Mouse (Mus musculus) erythroblast, embryonic 14.5 days (primary cell): ENCODE measurements around the gene Atp5d. TPM values are rescaled to one million over a fixed set of nuclear protein-coding genes. Genes with fewer than 3 reads are reported as not detected.

Source experiments
- H3K27me3 ChIP-seq: 2 replicates; pipeline ENCODE4 v1.6.1; 2012; ENCODE audit warnings: inconsistent platforms; ENCODE audit not compliant: control insufficient read depth
- H3K36me3 ChIP-seq: 2 replicates; pipeline ENCODE4 v1.6.1; 2012; ENCODE audit warnings: mild to moderate bottlenecking, inconsistent platforms; ENCODE audit not compliant: control insufficient read depth
- H3K4me1 ChIP-seq: 2 replicates; pipeline ENCODE4 v1.6.1; 2012; ENCODE audit warnings: inconsistent platforms; ENCODE audit not compliant: control insufficient read depth
- H3K4me3 ChIP-seq: replicated peaks from 2 replicates; pipeline ENCODE3; 2012; ENCODE audit warnings: moderate library complexity, mild to moderate bottlenecking, inconsistent platforms
- H3K9me3 ChIP-seq: 2 replicates; pipeline ENCODE4 v1.6.1; 2012; ENCODE audit warnings: low read length, inconsistent platforms, mixed read lengths; ENCODE audit not compliant: control insufficient read depth
- GATA1 ChIP-seq: IDR thresholded peaks from 2 replicates; pipeline ENCODE4 v1.6.1; 2012; ENCODE audit warnings: low read length, inconsistent platforms, mixed read lengths
- TAL1 ChIP-seq: IDR thresholded peaks from 3 replicates; pipeline ENCODE4 v1.6.1; 2012; ENCODE audit warnings: low read length, inconsistent platforms, mixed read lengths
- polyA plus RNA-seq: library from polyadenylated mRNA; stranded (reverse); fragments of >175 nt; gene quantifications from 2 replicates; pipeline ENCODE4 v1.2.3, GENCODE M21; 2012

The Atp5d gene
- polyA plus RNA-seq, 1 experiment = 144 TPM

DNA sequence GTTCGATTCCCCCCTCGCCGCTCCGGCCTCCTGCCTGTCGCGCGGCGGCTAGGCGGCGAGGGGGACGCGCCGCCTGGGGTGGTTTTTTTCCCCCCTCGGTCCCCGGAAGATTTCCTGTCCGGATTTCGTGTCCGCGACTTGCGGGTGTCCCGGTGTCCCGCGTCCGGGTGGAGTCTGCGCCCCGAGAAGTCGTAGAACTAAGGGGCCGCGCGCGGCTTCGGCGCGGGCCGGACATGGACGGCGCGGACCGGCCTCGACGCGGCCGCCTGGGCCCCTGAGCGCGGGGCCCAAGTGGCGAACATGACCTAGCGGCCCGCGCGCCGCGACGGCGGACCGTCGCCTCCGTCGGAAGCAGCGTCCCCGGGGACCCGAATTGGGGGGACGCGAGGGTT is 22.5 kb upstream of the Atp5d start:
- no peak for TF ChIP-seq GATA1
- TF ChIP-seq TAL1 = no peak
- Histone ChIP-seq H3K27me3 (no peaks in the 10 kb centered on the region), H3K4me1 (peaks cover 66% of the 10 kb centered on the region), H3K36me3 (peaks cover 48% of the 10 kb centered on the region), H3K9me3 (peaks cover 2% of the 10 kb centered on the region), H3K4me3 (peak overlapping the region; percentile 79)

DNA sequence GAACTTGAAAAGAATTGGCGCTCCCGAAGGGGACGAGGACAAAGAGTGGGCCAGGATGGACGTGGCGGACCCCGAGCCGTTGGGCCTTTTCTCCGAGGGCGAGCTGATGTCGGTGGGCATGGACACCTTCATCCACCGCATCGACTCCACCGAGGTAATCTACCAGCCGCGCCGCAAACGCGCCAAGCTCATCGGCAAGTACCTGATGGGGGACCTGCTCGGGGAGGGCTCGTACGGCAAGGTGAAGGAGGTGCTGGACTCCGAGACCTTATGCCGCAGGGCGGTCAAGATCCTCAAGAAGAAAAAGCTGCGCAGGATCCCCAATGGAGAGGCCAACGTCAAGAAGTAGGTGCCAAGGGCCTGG is 21.9 kb upstream of the Atp5d start:
- Histone ChIP-seq H3K36me3 (peaks cover 54% of the 10 kb centered on the region), H3K9me3 (peaks cover 4% of the 10 kb centered on the region), H3K4me3 (peak overlapping the region; percentile 79), H3K4me1 (peaks cover 67% of the 10 kb centered on the region), H3K27me3 (no peaks in the 10 kb centered on the region)
- TF ChIP-seq TAL1 (no peak), GATA1 (no peak)

DNA sequence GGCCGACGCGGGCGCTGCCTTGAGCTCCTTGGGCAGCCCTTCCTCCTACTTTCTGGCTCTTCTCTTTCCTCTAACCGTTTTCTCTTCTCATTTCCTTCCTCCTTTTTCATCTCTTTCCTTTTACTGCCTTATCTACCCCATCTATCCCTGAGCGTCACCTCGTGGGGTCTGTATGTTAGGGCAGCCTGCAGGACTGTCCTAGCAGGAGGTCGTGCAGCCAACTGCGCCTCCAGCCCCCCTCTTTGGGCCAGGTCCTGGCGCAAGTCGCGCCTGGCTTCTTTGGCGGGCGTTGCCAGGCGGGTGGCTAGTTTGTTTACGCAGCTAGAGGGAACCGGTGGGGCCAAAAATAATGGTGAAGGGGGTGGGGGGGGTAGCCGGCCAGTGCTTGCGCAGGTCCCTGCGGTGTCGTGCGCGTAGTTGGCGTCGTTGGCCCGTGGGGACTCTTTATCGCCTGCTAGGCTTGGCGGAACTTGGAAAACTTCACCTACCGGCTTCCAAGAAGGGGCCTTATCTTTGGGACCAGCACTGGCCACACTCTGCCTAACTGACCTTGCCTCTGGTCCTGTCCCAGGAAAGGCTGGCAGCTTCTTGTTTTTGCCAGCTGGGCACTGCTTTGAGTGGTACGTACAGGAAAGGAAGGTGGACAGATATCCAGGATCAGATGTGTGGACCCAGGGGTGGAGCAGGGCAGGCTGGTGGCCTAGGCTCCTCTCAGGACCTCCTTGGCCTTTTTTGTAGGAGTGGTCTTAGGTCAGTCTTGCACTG is 21.3 kb upstream of the Atp5d start:
- Histone ChIP-seq H3K4me1 (peaks cover 72% of the 10 kb centered on the region), H3K36me3 (peaks cover 60% of the 10 kb centered on the region)

DNA sequence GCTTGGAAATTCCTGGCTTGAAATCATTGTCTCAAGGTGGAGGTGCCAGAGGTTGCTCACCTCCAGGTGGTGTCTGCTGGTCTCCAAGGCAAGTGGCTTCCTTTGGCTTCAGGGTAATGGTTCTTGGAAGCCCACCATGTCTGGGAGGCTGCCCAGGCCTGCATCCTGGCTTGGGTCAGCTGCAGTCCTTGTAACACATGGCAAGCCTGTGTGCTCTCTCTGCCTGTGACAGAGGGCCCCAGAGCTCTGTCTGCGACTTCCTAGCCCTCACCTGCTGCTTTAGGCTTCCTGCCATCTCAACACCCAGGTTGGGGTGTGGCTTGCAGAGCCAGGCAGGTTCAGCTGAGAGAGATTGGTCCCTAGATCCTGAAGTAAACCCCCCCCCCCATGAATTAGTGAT is 20.7 kb upstream of the Atp5d start:
- Histone ChIP-seq H3K4me3 (peak overlapping the region; percentile 79), H3K9me3 (peaks cover 9% of the 10 kb centered on the region), H3K36me3 (peaks cover 66% of the 10 kb centered on the region), H3K4me1 (peaks cover 78% of the 10 kb centered on the region), H3K27me3 (no peaks in the 10 kb centered on the region)
- no peak for TF ChIP-seq GATA1
- no peak for TF ChIP-seq TAL1

More for the DNA sequence above, 21.3 kb upstream of the Atp5d start:
- Histone ChIP-seq H3K9me3 (peaks cover 9% of the 10 kb centered on the region), H3K4me3 (peak overlapping the region; percentile 79), H3K27me3 (no peaks in the 10 kb centered on the region)
- 0 out of 3 replicates have a peak, but pooled peaks have one; percentile 22 for TF ChIP-seq TAL1
- 0 out of 2 replicates have a peak, but pooled peaks have one; percentile 29 for TF ChIP-seq GATA1

DNA sequence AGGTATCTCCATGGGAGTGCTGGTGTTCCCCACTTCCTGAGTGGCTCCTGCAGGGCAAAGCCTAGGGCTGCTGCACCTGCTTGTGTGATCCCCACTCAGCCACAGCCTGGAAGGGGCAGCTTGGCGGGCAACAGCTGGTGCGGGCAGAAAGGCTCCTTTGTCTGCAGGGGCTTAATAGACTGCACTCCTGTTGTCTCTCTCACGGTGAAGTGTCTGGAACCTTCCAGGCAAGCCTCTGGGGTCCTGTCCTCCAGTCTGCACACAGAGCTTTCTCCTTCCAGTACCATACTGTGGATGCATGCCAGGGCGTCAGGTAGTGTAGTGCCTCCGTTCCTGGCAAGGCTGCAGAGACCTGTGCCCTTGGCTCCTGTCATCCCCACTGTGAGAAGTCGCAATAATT is 19.9 kb upstream of the Atp5d start:
- H3K4me3 ChIP-seq = peak overlapping the region; percentile 79
- TF ChIP-seq TAL1 = no peak
- no peak for TF ChIP-seq GATA1
- H3K36me3 ChIP-seq = peaks cover 71% of the 10 kb centered on the region
- peaks cover 78% of the 10 kb centered on the region for H3K4me1 ChIP-seq
- no peaks in the 10 kb centered on the region for H3K27me3 ChIP-seq
- peaks cover 9% of the 10 kb centered on the region for H3K9me3 ChIP-seq

DNA sequence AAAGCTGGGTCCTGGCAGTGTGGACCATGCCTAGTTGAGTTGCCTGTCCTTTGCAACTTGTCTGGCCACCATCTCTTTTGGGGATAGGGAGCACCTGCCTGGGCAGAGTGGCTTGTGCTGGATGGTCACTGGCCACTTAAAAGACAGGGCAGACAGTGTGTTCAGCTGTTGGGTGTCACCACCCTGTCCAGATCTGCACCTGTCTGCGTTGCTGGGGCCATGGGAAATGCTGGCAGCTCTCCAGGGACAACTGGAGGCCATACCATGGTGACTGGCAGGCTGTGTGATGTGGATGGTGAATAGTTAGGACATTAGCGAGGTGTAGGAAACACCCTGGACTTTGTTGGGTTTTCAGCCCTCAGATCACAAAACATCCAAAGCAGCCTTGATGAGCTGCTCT is 18.3 kb upstream of the Atp5d start:
- TF ChIP-seq GATA1 = no peak
- Histone ChIP-seq H3K27me3 (no peaks in the 10 kb centered on the region), H3K4me1 (peaks cover 78% of the 10 kb centered on the region), H3K36me3 (peaks cover 87% of the 10 kb centered on the region), H3K9me3 (peaks cover 9% of the 10 kb centered on the region), H3K4me3 (peak overlapping the region; percentile 45)

DNA sequence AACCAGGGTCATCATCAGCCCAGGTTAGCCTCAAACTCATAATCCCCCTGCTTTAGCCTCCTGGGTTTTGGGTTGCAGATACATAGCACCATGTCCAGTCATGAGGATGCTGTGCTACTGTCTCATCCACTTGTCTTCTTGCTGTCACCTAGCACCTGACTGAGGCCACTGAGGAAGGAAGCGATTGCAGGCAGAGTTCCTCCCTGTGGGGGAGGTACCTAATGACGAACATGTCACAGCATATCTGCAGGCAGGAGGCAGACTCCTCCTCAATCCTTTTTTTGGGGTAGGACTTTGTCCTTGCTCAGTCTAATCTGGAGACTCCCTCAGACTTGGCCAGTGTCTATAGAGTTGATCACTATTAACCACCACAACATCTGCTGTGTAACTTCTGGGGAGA is 16.8 kb upstream of the Atp5d start:
- TF ChIP-seq TAL1 (no peak), GATA1 (no peak)
- peaks cover 9% of the 10 kb centered on the region for H3K9me3 ChIP-seq
- H3K36me3 ChIP-seq = peaks cover 100% of the 10 kb centered on the region
- H3K27me3 ChIP-seq = no peaks in the 10 kb centered on the region
- peaks cover 92% of the 10 kb centered on the region for H3K4me1 ChIP-seq
- H3K4me3 ChIP-seq = peak overlapping the region; percentile 19

DNA sequence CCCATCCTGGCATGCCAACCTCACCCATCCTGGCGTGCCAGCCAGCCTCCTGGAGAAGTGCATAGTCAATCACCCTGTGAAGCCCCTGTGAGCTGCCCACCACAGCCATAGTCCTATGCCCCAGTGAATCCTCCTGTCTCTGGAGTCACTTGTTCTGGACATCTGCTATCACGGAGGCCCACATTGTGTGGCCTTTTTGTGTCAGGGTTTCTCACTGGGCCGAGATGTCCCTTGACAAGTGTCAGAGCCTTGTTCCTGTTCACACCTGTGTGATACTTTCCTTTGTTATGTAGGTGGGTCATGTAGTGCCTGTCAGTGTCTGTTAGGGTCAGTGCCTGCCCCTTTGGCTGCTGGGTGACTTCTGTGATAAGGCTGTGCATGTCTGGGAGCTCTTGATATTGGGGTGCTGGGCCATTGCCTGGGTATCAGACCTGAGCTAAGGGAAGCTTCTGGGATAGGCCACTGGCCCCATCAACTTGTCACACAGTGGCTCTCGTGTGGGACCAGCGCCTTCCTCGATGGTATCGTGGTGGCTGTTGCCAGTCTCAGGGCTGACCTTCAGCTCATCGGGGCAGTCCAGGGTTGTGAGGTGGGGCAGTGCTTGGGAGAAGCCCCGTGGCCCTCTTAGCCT is 14.4 kb upstream of the Atp5d start:
- H3K36me3 ChIP-seq = peaks cover 100% of the 10 kb centered on the region
- TF ChIP-seq TAL1 (peak; percentile 73), GATA1 (peak; percentile 42; the same call in 1 of the 2 replicates)
- peaks cover 97% of the 10 kb centered on the region for H3K4me1 ChIP-seq
- H3K9me3 ChIP-seq = peaks cover 9% of the 10 kb centered on the region
- H3K4me3 ChIP-seq = peak overlapping the region; percentile 51
- no peaks in the 10 kb centered on the region for H3K27me3 ChIP-seq

DNA sequence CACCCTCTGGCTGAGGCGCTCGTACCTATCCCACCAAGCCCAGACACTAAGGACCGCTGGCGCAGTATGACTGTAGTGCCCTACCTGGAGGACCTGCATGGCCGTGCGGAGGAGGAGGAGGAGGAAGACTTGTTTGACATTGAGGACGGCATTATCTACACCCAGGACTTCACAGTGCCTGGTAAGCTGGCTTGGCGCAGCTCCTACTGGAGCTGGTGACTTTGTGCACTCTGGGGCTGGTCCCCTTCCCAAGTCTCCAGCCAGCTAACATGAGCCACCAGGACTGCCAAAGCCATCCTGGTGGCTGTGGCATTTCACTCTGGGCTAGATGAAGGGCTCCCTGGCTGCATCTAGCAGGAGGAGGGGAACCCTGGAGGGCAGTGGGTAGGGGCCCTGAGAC is 10.5 kb upstream of the Atp5d start:
- H3K9me3 ChIP-seq = peaks cover 12% of the 10 kb centered on the region
- H3K27me3 ChIP-seq = no peaks in the 10 kb centered on the region; the same call in 1 of the 2 replicates
- H3K4me3 ChIP-seq = no peak overlapping the region
- peaks cover 99% of the 10 kb centered on the region for H3K36me3 ChIP-seq
- no peak for TF ChIP-seq GATA1
- no peak for TF ChIP-seq TAL1
- peaks cover 90% of the 10 kb centered on the region for H3K4me1 ChIP-seq
